ENCODE assay signal across 10 mouse cellular contexts in the genomic region with DNA sequence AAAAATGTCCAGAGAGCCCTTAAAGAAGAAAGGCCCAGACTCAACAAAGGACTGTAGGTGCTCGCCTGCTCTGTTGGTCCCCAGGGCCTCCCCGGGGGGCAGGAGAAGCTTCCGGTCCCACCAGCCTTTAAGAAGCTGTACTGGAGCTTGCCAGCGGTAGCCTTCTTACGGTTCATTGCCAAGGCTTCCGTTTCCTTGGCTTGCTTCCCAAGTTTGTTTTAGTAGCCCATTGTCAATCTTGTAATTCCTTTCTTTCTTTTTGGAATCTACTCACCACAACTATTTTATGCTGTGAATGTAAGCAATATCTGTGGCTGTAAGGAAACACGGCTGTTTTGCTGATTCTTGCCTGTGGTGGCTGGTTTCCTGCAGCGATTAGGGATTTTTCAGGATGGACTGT. TPM values are rescaled to one million over a fixed set of nuclear protein-coding genes. Genes with fewer than 3 reads are reported as not detected.
A peak's percentile ranks its signal among the peaks of the same experiment; 100 is the strongest.
DNase-seq lines count a peak whose midpoint lies in the region; ATAC-seq lines count a peak whose summit lies in the region.
"Had no signal": no experiment of that assay in that cellular context is flagged by ENCODE, and none has a peak within 500 bp of the region (broad histone marks: within the 10 kb centered on the region; RNA-seq: fewer than 3 reads in every experiment).

No protein-coding gene starts in this region.

- H3K4me3 ChIP-seq in midbrain, embryonic 15.5 days = no peak overlapping the region
- no peak overlapping the region for H3K4me3 ChIP-seq in midbrain, embryonic 16.5 days (ENCODE audit: low read depth, low read length)
- H3K4me3 ChIP-seq in embryonic facial prominence, embryonic 15.5 days (replicated peaks) = no peak overlapping the region

- H3K27ac ChIP-seq in midbrain, embryonic 15.5 days = 0 out of 2 replicates have a peak overlapping the region, but pooled peaks have one; percentile 34
- no peak overlapping the region for H3K27ac ChIP-seq in midbrain, embryonic 16.5 days (ENCODE audit: low read length)
- peak overlapping the region; percentile 61 for H3K27ac ChIP-seq in embryonic facial prominence, embryonic 15.5 days (replicated peaks)

- no peak for ATAC-seq in midbrain, embryonic 15.5 days (replicated peaks)
- no peak for ATAC-seq in midbrain, embryonic 16.5 days
- peak; percentile 34; the same call in 1 of the 2 replicates for ATAC-seq in embryonic facial prominence, embryonic 15.5 days (ENCODE audit: insufficient number of reproducible peaks, low FRiP score, low TSS enrichment, low read depth)
- no peak for ATAC-seq in erythroblast, adult 5-6 weeks (replicated peaks; ENCODE audit: low FRiP score, poor library complexity, severe bottlenecking)

- H3K4me1 ChIP-seq in midbrain, embryonic 15.5 days = no peaks in the 10 kb centered on the region
- H3K4me1 ChIP-seq in midbrain, embryonic 16.5 days (ENCODE audit: control insufficient read depth, insufficient read depth, low read length) = no peaks in the 10 kb centered on the region
- peaks cover 11% of the 10 kb centered on the region for H3K4me1 ChIP-seq in embryonic facial prominence, embryonic 15.5 days

- 57% methylated on average over 8 of the region's 8 CpGs for WGBS in midbrain, embryonic 15.5 days
- WGBS in midbrain, embryonic 16.5 days = 52% methylated on average over 8 of the region's 8 CpGs
- WGBS in embryonic facial prominence, embryonic 15.5 days = 41% methylated on average over 8 of the region's 8 CpGs

- no peaks in the 10 kb centered on the region for H3K9me3 ChIP-seq in midbrain, embryonic 15.5 days
- H3K9me3 ChIP-seq in midbrain, embryonic 16.5 days (replicated peaks; ENCODE audit: control insufficient read depth, low read length, poor library complexity, severe bottlenecking) = no peaks in the 10 kb centered on the region
- H3K9me3 ChIP-seq in embryonic facial prominence, embryonic 15.5 days (replicated peaks) = no peaks in the 10 kb centered on the region

- H3K36me3 ChIP-seq in midbrain, embryonic 15.5 days (replicated peaks) = no peaks in the 10 kb centered on the region
- peaks cover 3% of the 10 kb centered on the region; the same call in 1 of the 2 replicates for H3K36me3 ChIP-seq in midbrain, embryonic 16.5 days (ENCODE audit: control insufficient read depth, insufficient read depth, low read length)
- H3K36me3 ChIP-seq in embryonic facial prominence, embryonic 15.5 days = peaks cover 5% of the 10 kb centered on the region; the same call in 1 of the 2 replicates

- no peak overlapping the region for H3K4me2 ChIP-seq in midbrain, embryonic 15.5 days
- no peak overlapping the region for H3K4me2 ChIP-seq in midbrain, embryonic 16.5 days (ENCODE audit: low read length)
- H3K4me2 ChIP-seq in embryonic facial prominence, embryonic 15.5 days (replicated peaks) = no peak overlapping the region

- H3K27me3 ChIP-seq in midbrain, embryonic 15.5 days (replicated peaks) = no peaks in the 10 kb centered on the region
- no peaks in the 10 kb centered on the region for H3K27me3 ChIP-seq in midbrain, embryonic 16.5 days (ENCODE audit: control insufficient read depth, insufficient read depth, low read depth, low read length)
- no peaks in the 10 kb centered on the region for H3K27me3 ChIP-seq in embryonic facial prominence, embryonic 15.5 days

- H3K9ac ChIP-seq in midbrain, embryonic 15.5 days = no peak overlapping the region
- H3K9ac ChIP-seq in midbrain, embryonic 16.5 days (ENCODE audit: low read depth, low read length) = no peak overlapping the region
- H3K9ac ChIP-seq in embryonic facial prominence, embryonic 15.5 days = no peak overlapping the region

- peak; percentile 42 to 44 for DNase-seq in heart, postnatal 36 days
- DNase-seq in lung, postnatal 10 days = peak; percentile 85
- DNase-seq in adrenal gland, postnatal 14 days = no peak
- DNase-seq: thymus, postnatal 25 days had no signal

- intact Hi-C loops in heart, postnatal 36 days (cut with DNase I) = no loop called here

RNA-seq across cellular contexts. Expression of gene Acad11, which starts 25.4 kb away (rescaled TPM):
- 6.8 and 7.3 TPM in 2 replicates for polyA plus RNA-seq in midbrain, embryonic 15.5 days (2015; fragmentation: Nextera tagmentation; extraction: Ambion mirVana)
- 6.3 and 8.2 TPM in 2 replicates for polyA plus RNA-seq in midbrain, embryonic 16.5 days (2015; fragmentation: Nextera tagmentation; extraction: Ambion mirVana)
- polyA plus RNA-seq in embryonic facial prominence, embryonic 15.5 days (2015; fragmentation: Nextera tagmentation; extraction: Ambion mirVana) = 12.6 and 14.2 TPM in 2 replicates
- 100 to 1,000 TPM in 1 of 2 experiments, 10 to 100 TPM in 1; 98.0 to 105 TPM for total RNA-seq in heart, postnatal 36 days (2021)
- 102 and 121 TPM in 2 replicates for total RNA-seq in adrenal gland, postnatal 14 days (2021)
- total RNA-seq in erythroblast, adult 5-6 weeks (2015; ENCODE audit: low replicate concordance) = 3.8 and 9.8 TPM in 2 replicates
- 4.2 and 4.5 TPM in 2 replicates for total RNA-seq in erythroblast, adult 5-6 weeks (2017; ENCODE audit: low replicate concordance)

RNA-seq across cellular contexts. Expression of gene Uba5, which starts 25.6 kb away (rescaled TPM):
- 69.6 TPM in 2 replicates for polyA plus RNA-seq in midbrain, embryonic 15.5 days (2015; fragmentation: Nextera tagmentation; extraction: Ambion mirVana)
- 68.8 and 69.8 TPM in 2 replicates for polyA plus RNA-seq in midbrain, embryonic 16.5 days (2015; fragmentation: Nextera tagmentation; extraction: Ambion mirVana)
- 58.6 and 61.1 TPM in 2 replicates for polyA plus RNA-seq in embryonic facial prominence, embryonic 15.5 days (2015; fragmentation: Nextera tagmentation; extraction: Ambion mirVana)
- 10 to 100 TPM; 15.6 to 17.4 TPM for total RNA-seq in heart, postnatal 36 days (2021)
- 32.9 and 36.5 TPM in 2 replicates for total RNA-seq in adrenal gland, postnatal 14 days (2021)
- total RNA-seq in erythroblast, adult 5-6 weeks (2015; ENCODE audit: low replicate concordance) = 7.1 and 7.9 TPM in 2 replicates
- 9.8 and 10.7 TPM in 2 replicates for total RNA-seq in erythroblast, adult 5-6 weeks (2017; ENCODE audit: low replicate concordance)

RNA-seq across cellular contexts. Expression of gene Ackr4, which starts 38.2 kb away (rescaled TPM):
- polyA plus RNA-seq in midbrain, embryonic 15.5 days (2015; fragmentation: Nextera tagmentation; extraction: Ambion mirVana) = 0.80 and 1.1 TPM in 2 replicates
- 0.78 and 1.1 TPM in 2 replicates for polyA plus RNA-seq in midbrain, embryonic 16.5 days (2015; fragmentation: Nextera tagmentation; extraction: Ambion mirVana)
- 6.4 and 6.9 TPM in 2 replicates for polyA plus RNA-seq in embryonic facial prominence, embryonic 15.5 days (2015; fragmentation: Nextera tagmentation; extraction: Ambion mirVana)
- total RNA-seq in heart, postnatal 36 days (2021) = 1 to 10 TPM; 3.8 to 4.7 TPM
- 0.33 and 1.6 TPM in 2 replicates for total RNA-seq in adrenal gland, postnatal 14 days (2021)
- total RNA-seq in erythroblast, adult 5-6 weeks (2015; ENCODE audit: low replicate concordance) = not detected in 2 replicates
- 0.77 TPM in 1 of 2 replicates, not detected in the other for total RNA-seq in erythroblast, adult 5-6 weeks (2017; ENCODE audit: low replicate concordance)
- total RNA-seq: monocyte, adult 5-6 weeks had no signal

RNA-seq across cellular contexts. Expression of gene Gm28305, which starts 48.1 kb away (rescaled TPM):
- polyA plus RNA-seq in midbrain, embryonic 15.5 days (2015; fragmentation: Nextera tagmentation; extraction: Ambion mirVana) = not detected in 2 replicates
- not detected in 2 replicates for polyA plus RNA-seq in midbrain, embryonic 16.5 days (2015; fragmentation: Nextera tagmentation; extraction: Ambion mirVana)
- polyA plus RNA-seq in embryonic facial prominence, embryonic 15.5 days (2015; fragmentation: Nextera tagmentation; extraction: Ambion mirVana) = not detected in 2 replicates
- not detected for total RNA-seq in heart, postnatal 36 days (2021)
- not detected in 2 replicates for total RNA-seq in adrenal gland, postnatal 14 days (2021)
- total RNA-seq in erythroblast, adult 5-6 weeks (2015; ENCODE audit: low replicate concordance) = not detected in 2 replicates
- not detected in 2 replicates for total RNA-seq in erythroblast, adult 5-6 weeks (2017; ENCODE audit: low replicate concordance)
- total RNA-seq: monocyte, adult 5-6 weeks had no signal
- polyA plus RNA-seq: intestine, embryonic 14.5 days had no signal
